Mouse (Mus musculus): ENCODE measurements at regions not wholly inside any gene's neighbourhood (a gene's known extent, or its start where the extent isn't known, plus 50 kb on each side); places are given as distances from the start of the nearest gene placed in this dataset.
"Not testable (repeated sequence)": the region's sequence is repeated elsewhere in the genome, so short reads cannot be mapped to it uniquely, and the experiment has no call there.

- DNase-seq, result no peak
Observed at GRCm38 (mm10) chr6:22497306-22497705, 141.3 kb upstream of the Fam3c start.

GRCm38 (mm10) chr6:22496471-22496870 lies 140.4 kb upstream of the Fam3c start:
- DNase-seq, result no peak

GRCm38 (mm10) chr6:22493632-22494260 lies 137.7 kb upstream of the Fam3c start:
- no peak for DNase-seq

GRCm38 (mm10) chr6:22492896-22493295 lies 136.9 kb upstream of the Fam3c start:
- DNase-seq, result no peak

GRCm38 (mm10) chr6:22490762-22491161 lies 134.7 kb upstream of the Fam3c start:
- no peak for DNase-seq

GRCm38 (mm10) chr6:22487467-22487866 lies 131.4 kb upstream of the Fam3c start:
- no peak for DNase-seq

GRCm38 (mm10) chr6:22485828-22486518 lies 129.9 kb upstream of the Fam3c start:
- no peak for DNase-seq

GRCm38 (mm10) chr6:22482257-22482656 lies 126.2 kb upstream of the Fam3c start:
- DNase-seq, result not testable (repeated sequence)

GRCm38 (mm10) chr6:22474604-22475003 lies 118.6 kb upstream of the Fam3c start:
- DNase-seq, result no peak

GRCm38 (mm10) chr6:22474011-22474410 lies 118.0 kb upstream of the Fam3c start:
- DNase-seq, result no peak

GRCm38 (mm10) chr6:22472400-22472799 lies 116.4 kb upstream of the Fam3c start:
- not testable (repeated sequence) for DNase-seq

- DNase-seq, result no peak
Observed at GRCm38 (mm10) chr6:22467334-22467993, 111.4 kb upstream of the Fam3c start.

- DNase-seq, result no peak
Observed at GRCm38 (mm10) chr6:22465926-22466325, 109.9 kb upstream of the Fam3c start.

- no peak for DNase-seq
Observed at GRCm38 (mm10) chr6:22459440-22460016, 103.5 kb upstream of the Fam3c start.

- DNase-seq, result no peak
Observed at GRCm38 (mm10) chr6:22452203-22452602, 96.2 kb upstream of the Fam3c start.

GRCm38 (mm10) chr6:22450501-22450900 lies 94.5 kb upstream of the Fam3c start:
- DNase-seq, result no peak

- DNase-seq, result no peak
Observed at GRCm38 (mm10) chr6:22448906-22449305, 92.9 kb upstream of the Fam3c start.

GRCm38 (mm10) chr6:22447636-22448035 lies 91.6 kb upstream of the Fam3c start:
- no peak for DNase-seq

GRCm38 (mm10) chr6:22446621-22447310 lies 90.7 kb upstream of the Fam3c start:
- no peak for DNase-seq

GRCm38 (mm10) chr6:22444856-22445255 lies 88.8 kb upstream of the Fam3c start:
- DNase-seq, result not testable (repeated sequence)

- DNase-seq, result no peak
Observed at GRCm38 (mm10) chr6:22444220-22444619, 88.2 kb upstream of the Fam3c start.

- no peak for DNase-seq
Observed at GRCm38 (mm10) chr6:22443573-22443972, 87.5 kb upstream of the Fam3c start.

GRCm38 (mm10) chr6:22443170-22443569 lies 87.1 kb upstream of the Fam3c start:
- DNase-seq, result no peak
